Mouse (Mus musculus): Measurements from ENCODE around the gene Gcc2.
"Not testable (repeated sequence)": the region's sequence is repeated elsewhere in the genome, so short reads cannot be mapped to it uniquely, and the experiment has no call there.

The Gcc2 gene

DNA sequence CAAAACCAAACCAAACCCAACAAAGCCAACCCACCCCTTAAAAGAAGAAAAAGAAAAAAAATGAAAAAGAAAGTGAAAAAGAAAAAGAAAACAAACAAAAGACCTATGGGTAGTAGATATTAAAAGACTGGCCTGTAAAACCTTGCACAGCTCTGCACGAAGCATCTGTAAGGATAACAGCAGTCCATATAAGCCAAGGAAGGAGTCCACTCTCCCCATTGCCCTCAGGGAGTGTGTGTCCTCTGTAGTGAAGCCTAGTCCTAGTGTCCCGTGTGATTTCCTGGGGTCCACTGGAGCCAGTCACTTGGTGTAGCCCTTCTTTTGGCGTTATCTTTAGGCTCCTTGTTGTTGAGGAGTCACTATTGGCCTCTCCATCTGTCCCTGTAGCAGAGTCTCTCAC is 25.3 kb upstream of the Gcc2 start:
- CTCF ChIA-PET, POLR2A ChIA-PET: not testable (repeated sequence)

DNA sequence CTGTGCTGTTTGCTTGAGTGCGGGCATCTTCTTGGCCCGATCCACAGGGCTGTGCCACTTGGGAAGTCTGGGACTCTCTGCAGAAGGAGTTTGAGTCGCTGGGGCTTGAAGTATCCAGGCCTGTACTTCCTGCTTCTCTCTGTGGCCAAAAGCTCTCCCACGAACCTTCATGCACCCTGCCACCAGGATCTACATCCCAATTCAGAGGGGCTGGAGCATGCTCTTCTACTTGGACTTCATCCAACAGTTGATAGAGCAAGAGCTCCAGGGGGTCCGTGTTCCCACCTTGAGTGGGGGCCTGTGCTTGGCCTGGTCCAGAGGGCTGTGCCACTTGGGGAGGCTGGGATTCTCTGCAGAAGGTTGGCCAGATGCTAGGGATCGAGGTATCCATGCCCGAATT is 24.2 kb upstream of the Gcc2 start:
- CTCF ChIA-PET, POLR2A ChIA-PET: not testable (repeated sequence)

GRCm38 (mm10) chr10:58231779-58232640 is 23.3 kb upstream of the Gcc2 start:
- POLR2A ChIA-PET, CTCF ChIA-PET: not testable (repeated sequence)

- POLR2A ChIA-PET, CTCF ChIA-PET: not testable (repeated sequence)
Measured at GRCm38 (mm10) chr10:58232641-58232969, 22.7 kb upstream of the Gcc2 start, which contains the start of gene Duxf3. TSS of gene Duxf3 (minus strand) at chr10:58232675.

GRCm38 (mm10) chr10:58233054-58233739 is 22.1 kb upstream of the Gcc2 start:
- CTCF ChIA-PET = not testable (repeated sequence)

GRCm38 (mm10) chr10:58233740-58234121 is 21.6 kb upstream of the Gcc2 start:
- POLR2A ChIA-PET, CTCF ChIA-PET: not testable (repeated sequence)

More at GRCm38 (mm10) chr10:58233054-58233739, 22.1 kb upstream of the Gcc2 start:
- POLR2A ChIA-PET = not testable (repeated sequence)

DNA sequence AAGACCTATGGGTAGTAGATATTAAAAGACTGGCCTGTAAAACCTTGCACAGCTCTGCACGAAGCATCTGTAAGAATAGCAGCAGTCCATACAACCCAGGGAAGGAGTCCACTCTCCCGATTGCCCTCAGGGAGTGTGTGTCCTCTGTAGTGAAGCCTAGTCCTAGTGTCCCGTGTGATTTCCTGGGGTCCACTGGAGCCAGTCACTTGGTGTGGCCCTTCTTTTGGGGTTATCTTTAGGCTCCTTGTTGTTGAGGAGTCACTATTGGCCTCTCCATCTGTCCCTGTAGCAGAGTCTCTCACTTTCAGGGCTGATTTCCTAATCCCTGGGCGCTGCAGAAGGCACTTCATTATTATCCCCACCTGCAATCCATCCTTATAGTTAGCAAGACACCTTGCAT is 20.3 kb upstream of the Gcc2 start:
- CTCF ChIA-PET, POLR2A ChIA-PET: not testable (repeated sequence)

- ChIA-PET CTCF (no interaction called here), POLR2A (no interaction called here)
Measured at GRCm38 (mm10) chr10:58236613-58237012, 18.7 kb upstream of the Gcc2 start, which contains the start of gene Gm4981. TSS of gene Gm4981 (minus strand) at chr10:58236701.

GRCm38 (mm10) chr10:58238984-58239740 is 16.1 kb upstream of the Gcc2 start:
- POLR2A ChIA-PET = interaction anchor here in 1 of 4 experiments (0.6 kb wide), 1 partner anchor 802 kb away, joined by 7 read pairs; no protein-coding TSS in a partner anchor
- CTCF ChIA-PET = not testable (repeated sequence)

DNA sequence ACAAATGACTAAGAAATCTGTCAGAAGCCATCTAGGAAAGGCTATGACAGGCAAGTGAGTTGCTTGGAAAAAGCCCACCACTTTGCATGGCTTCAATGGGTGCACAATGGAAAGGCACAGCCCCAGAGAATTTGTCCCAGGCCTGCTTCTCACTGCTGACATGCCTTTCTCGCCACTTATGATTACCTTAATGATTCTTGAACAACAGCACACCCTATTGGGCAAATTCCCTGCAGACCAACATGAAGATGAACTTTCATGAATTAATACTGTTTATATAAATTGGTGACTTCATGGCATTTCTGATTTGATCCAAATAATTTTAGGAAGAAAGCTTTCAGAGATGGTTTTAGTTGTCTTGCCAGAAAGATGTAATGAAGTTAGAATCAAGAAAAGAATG is 5.8 kb upstream of the Gcc2 start:
- ChIA-PET POLR2A (no interaction called here), CTCF (no interaction called here)

DNA sequence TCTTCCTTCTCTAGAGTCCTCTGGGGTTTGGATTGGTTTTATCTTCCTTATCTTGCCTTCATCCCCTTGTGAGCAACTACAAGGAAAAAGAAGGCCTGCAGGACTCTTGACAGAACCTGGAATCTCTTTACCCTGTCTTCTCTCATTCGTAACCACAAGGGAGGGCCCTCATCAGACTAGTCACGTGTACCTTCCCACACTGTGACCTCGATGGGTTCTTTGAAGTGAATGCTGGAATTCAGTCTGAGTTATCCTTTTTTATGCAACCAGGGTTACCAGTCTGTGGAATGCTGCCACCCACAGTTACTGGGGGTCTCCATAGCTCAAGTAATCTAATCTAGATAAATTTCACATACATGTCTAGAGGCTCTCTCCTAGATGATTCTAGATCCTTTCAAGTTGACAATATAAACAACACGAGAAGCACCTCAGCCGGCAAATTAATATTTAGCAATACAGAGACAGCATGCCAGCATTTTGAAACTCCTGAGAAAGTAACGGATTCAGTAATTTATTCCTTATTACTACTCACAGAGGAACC is 592 bp upstream of the Gcc2 start:
- CTCF ChIA-PET = no interaction called here
- POLR2A ChIA-PET = interaction anchor here in 3 of 4 experiments (0.5 to 2.7 kb wide), 7 partner anchors 68 to 967 kb away, joined by 3 to 14 read pairs (median 4); partner anchors contain the start of genes Lims1 (in 3 of the 3), Sept10 (in 1 of the 3) and Sowahc (in 1 of the 3)

DNA sequence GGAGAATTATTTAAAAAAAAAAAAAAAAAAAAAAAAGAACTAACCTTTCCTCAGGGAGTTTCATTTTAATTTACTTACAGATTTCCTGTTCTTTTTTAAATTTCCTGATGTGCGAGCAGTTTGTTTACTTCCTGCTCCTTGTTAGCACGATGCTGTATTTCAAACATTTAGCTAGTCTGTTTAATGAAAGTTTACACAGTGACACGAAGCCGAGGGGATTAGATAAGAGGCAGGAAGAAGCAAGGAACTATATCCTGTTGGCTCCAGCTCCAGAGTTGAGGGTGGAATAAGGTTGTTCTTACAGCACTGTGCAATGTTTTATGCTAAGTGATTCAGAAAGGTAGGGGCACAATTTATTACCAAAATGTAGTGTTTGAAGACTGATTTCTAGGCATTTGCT is 657 bp downstream of the Gcc2 start:
- ChIA-PET CTCF (interaction anchor here in 1 of 4 experiments (0.7 to 1.2 kb wide), 5 partner anchors 123 to 772 kb away, joined by 3 to 8 read pairs (median 3); no protein-coding TSS in a partner anchor), POLR2A (interaction anchor here (0.6 to 2.7 kb wide), 14 partner anchors 12 to 1870 kb away, joined by 3 to 14 read pairs (median 3); partner anchors contain the start of genes Lims1 (in 3 of the 4), Sept10 (in 1 of the 4) and Sowahc (in 1 of the 4))

DNA sequence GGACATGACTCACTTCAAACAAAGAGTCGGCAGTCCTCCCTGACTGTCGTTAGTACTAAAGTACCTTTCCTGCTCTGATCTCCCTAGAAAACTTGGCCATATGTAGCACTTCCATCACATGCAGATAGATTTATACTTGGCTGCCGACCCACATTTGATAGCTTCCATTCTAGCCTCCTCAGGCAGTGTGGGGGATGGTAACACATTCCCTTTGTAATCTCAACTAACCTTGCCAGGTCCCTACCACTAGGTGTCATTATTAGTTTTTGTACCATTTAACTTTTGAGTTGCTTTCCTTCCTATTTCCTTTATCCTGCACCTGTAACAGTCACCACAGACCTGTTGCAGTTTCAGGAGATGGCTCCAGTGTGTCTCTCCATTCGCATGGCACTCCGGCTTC is 3.2 kb downstream of the Gcc2 start:
- CTCF ChIA-PET = interaction anchor here in 2 of 4 experiments (0.5 kb wide), 2 partner anchors 98 to 452 kb away, joined by 3 read pairs; no protein-coding TSS in a partner anchor
- POLR2A ChIA-PET = no interaction called here

- ChIA-PET POLR2A (interaction anchor here in 2 of 4 experiments (0.5 to 1.5 kb wide), 2 partner anchors 26 to 55 kb away, joined by 3 read pairs; no protein-coding TSS in a partner anchor), CTCF (no interaction called here)
Measured at GRCm38 (mm10) chr10:58282238-58282637, 26.9 kb downstream of the Gcc2 start.

DNA sequence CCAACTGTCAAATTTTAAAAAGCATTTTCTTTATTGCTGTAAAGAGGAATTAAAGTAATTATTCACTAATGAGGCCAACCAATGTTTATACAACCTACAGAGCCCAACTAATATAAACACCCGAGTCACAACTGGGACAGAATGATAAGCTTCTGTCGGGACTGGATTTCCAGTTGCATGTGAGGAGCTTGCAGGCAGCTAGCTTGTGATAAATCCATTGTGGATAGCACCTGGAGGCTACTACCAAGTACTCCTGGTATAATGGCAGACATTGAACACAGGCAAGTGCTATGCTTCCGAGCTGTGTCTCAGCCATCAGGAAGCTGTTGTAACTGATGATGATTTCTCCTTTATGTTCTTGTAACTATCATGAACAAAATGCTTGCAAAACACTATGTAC is 35.4 kb downstream of the Gcc2 start:
- CTCF ChIA-PET = interaction anchor here in 1 of 4 experiments (0.6 kb wide), 1 partner anchor 98 kb away, joined by 3 read pairs; no protein-coding TSS in a partner anchor
- POLR2A ChIA-PET = interaction anchor here in 1 of 4 experiments (0.6 kb wide), 1 partner anchor 80 kb away, joined by 3 read pairs; no protein-coding TSS in a partner anchor

- CTCF ChIA-PET = interaction anchor here in 1 of 4 experiments (1.3 kb wide), 1 partner anchor 18 kb away, joined by 3 read pairs; no protein-coding TSS in a partner anchor
- POLR2A ChIA-PET = interaction anchor here in 1 of 4 experiments (0.7 kb wide), 1 partner anchor 816 kb away, joined by 3 read pairs; no protein-coding TSS in a partner anchor
Measured at GRCm38 (mm10) chr10:58294246-58294645, 38.9 kb downstream of the Gcc2 start.

DNA sequence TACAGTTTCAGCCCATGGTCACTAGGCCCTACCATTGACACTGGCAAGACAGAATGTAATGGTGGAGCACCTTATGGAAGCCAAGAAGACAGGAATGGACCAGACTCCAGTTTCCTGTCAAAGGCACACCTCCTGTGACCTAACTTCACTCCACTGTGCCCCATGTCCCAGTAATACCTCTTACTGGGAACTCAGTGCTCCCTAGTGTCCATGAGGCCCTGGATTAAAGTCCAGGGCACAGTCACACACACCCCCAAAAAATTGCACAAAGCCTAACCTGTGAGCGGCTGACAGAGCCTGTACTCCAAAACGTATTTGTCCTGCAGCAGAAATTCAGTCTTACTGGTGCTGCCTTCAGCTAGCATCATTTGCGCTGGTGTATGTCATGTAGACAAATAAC is 40.3 kb downstream of the Gcc2 start:
- ChIA-PET CTCF (interaction anchor here in 1 of 4 experiments (1.3 kb wide), 1 partner anchor 16 kb away, joined by 3 read pairs; no protein-coding TSS in a partner anchor), POLR2A (interaction anchor here in 1 of 4 experiments (0.6 kb wide), 1 partner anchor 32 kb away, joined by 5 read pairs; no protein-coding TSS in a partner anchor)

DNA sequence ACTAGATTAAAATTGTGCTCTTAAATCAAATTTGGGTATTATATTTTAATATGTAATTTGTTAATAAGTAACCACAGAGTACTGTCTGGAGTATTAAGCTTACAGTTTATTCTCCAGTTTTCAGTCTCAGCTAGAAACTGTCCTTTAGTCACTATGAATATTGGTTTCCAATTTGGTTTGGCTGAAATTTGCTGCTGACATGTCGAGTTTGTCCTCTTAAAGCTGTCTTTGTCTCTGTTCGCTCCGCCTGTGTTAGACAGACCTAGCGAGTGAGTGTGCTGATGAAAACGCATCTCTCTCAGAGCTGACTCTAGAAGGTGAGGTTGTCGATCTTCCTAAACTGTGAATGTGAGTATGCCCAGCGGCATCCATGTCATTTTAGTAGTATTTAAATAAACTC is 49.7 kb downstream of the Gcc2 start:
- POLR2A ChIA-PET = interaction anchor here in 1 of 4 experiments (1.2 kb wide), 1 partner anchor 21 kb away, joined by 3 read pairs; no protein-coding TSS in a partner anchor
- CTCF ChIA-PET = no interaction called here

DNA sequence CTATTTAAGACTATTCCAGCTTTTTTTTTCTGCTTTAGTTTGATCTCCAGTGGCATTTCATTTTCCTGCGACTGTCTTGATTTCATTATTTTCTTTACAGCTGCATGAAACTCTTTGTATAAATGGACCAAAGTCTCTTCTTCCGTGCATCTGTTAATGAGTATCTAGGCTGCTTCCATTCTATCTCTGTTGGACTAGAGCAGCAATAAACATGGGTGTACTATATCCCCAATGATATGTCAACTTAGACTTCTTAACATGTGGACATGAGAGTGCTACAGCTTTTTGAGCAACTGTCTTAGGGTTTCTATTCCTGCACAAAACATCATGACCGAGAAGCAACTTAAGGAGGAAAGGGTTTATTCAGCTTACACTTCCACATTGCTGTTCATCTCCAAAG is 51.6 kb downstream of the Gcc2 start:
- ChIA-PET CTCF (interaction anchor here in 1 of 4 experiments (0.7 kb wide), 1 partner anchor 66 kb away, joined by 6 read pairs; no protein-coding TSS in a partner anchor), POLR2A (interaction anchor here in 2 of 4 experiments (0.6 to 1.5 kb wide), 3 partner anchors 16 to 815 kb away, joined by 3 to 4 read pairs (median 4); partner anchors contain the start of gene Lims1 (in 2 of the 2))
